Mouse (Mus musculus) ovary, postnatal 14 days (tissue): ENCODE results near the gene Gm45062.
"Not testable (repeated sequence)": the region's sequence is repeated elsewhere in the genome, so short reads cannot be mapped to it uniquely, and the experiment has no call there.

Source experiments
- DNase-seq: peaks from one replicate; pipeline ENCODE4 v3.0.0; 2022; ENCODE audit warnings: low spot score

Gm45062 gene

DNA sequence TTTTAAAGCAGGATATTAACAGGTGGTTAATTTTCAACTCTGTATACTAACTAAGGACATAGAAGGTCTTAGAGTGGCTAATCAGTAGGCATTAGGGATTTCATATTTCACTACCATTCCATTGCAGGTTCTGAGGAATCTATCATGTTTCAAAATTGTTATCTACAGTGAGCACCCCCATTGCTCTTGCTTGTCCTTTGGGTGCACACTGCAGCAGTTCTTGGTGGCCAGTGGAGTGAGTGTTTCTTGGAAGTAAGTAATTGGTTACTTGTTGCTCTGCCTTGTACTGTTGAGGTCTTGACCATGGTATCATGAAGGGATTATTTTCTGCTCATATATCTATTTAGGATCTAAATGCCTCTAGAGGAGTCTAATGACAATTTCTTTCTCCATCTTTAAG is 57.0 kb downstream of the Gm45062 start:
- no peak for DNase-seq

DNA sequence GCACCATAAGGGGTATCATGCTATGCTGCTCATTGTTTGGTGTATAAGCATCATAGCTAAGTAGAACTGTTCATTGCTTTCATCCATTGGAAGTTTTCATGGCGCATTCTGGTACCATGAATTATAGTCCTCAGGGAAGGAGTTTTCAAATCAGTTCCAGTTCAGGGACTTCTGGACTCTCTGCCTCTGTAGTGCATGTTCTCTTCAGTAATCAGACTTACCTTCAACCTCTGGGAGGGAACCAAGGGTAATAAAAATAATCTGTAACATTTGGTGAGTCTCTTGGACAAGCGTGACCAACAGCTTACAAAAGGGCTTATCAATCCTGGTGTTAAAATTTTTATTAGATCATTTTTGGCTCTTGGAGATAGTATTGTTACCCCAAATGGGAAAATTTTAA is 60.3 kb downstream of the Gm45062 start:
- DNase-seq = no peak

DNA sequence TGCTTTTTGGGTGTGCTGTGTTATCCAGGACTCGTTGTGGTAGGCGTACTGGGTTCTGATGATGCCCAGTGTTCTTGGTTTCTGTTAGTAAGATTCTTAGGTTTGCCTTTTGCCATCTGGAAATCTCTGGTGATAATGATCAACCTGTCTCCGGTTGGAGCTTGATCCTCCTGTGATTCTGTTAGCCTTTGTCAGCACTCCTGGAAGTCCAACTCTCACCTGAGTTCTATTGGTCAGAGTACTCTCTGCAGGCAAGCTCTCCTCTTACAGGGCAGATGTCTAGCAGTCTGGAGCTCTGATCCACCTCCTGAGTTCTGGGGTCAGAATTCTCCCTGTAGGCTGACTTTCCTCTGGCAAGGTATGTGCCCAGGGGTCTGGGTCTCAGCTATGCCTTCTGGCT is 72.2 kb downstream of the Gm45062 start:
- DNase-seq = not testable (repeated sequence)

DNA sequence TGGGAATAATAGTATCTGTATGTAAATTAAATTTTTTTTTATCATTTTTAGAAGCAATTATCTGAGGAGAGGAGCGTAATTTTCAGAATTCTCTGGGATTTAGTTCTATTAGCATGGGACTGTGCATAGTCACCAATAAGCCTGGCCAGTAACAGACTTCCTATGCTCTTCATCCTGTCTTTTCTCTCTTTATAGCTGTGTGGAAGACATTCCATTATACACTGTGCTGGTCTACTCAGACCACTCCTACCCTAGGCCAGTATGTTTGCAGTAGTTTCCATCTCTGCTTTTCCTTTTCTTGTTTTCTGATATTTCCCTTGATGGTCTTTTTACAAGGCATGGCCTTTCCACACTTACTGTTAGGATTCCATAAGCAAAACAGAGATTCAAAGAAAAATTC is 74.1 kb downstream of the Gm45062 start:
- no peak for DNase-seq

DNA sequence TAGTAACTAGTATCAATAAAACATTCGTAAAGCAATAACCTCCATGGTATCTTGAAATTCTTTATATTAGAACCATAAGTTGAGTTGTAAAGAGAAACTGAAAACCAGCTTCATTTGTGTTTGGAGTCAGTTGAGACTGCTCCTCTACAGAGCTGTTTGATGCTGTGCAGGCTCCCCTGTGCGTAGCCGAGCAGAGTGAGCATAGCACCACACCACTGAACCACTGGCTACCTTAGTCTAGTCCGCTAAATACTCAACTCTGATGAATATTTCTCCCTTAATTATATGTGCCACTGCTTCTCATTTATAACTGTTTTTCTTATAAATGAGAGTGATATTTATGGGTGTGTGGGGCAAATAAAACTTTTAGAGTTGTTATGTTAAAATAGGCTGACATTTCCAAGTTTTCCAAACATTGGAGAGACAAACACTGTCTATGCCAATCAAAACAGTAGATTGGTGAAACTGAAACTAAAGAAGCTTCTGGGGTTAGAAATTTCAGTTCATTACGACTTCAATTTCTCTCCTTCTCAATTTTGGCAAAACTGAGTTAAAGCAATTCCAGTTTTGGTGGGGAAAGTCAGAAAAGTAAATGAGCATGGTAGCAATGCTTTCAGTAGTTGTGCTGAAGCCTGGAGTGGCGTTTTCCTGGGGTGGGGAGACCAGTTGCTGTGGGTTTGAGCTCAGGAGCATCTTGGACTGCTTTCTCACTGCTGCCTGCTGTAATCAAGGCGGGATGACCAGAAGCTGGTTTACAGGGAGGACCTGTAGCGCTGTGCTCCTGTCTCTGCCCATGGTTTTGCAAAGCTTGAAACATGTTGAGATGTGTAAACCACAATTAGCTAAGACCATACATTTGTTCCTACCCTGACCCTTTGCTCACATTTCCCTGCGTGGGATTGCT is 77.5 kb downstream of the Gm45062 start:
- no peak for DNase-seq

DNA sequence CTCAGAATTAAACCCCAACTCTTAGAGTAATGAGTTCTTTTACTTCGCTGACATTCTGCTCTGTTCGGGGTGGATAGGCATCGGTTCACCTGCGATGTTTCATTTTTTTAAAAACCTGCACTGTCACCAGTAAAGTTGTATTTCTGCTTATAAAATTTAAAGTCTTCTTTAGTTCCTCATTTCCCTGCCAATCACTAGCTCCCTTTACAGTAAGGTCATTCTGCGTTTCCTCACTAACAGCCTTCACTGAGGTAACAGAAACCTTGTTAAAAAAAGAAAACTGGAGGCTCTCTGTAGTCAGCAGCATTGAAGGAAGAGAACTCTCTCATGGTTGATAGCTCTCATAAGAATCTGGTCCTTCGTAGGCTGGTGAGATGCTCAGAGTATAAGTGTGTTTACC is 80.2 kb downstream of the Gm45062 start:
- no peak for DNase-seq

DNA sequence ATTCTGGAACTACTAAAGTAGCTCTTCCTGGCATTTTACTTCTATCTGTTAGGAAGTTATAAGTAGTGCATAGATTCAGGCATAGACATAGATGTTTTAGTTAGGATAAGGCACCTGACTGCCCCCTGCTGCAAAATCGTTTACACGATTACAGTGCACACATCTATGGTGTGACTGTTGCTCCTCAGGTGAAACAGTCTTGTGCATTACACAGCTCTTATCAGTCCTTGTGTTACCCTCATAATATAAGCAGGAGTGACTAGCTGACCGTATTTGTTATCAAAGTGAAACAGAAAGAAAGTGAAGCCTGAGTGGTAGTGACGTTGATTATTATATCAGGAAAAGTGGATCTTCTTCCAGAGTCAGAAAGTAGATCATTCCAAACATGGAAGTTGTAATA is 84.0 kb downstream of the Gm45062 start:
- DNase-seq = no peak

DNA sequence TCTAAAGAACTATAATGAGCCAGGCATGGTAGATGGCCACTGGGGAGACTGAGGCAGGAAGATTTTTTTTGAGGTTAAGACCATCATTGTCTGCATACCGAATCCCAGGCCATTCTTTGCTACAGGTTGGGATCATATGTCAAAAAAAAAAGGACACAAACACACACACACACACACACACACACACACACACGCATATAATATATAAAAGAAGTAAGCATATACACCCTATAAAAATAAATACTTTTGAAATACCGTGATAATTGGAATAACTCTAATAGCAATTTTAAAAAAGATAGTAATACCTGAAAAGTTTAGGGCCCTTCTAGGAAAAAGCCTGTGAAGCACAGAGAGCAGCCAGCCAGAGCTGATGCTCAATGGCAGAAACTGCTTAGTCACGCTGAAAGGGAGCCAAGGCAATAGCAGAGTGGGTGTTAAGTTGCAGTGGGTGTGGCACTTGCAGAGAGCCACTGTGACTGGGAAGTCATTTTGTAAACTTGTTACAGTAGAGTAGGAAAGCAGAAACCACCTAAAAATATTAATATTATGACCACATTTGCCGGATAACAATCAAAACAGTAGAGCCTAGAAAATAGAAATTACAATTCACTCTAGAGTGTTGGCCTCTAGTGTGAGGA is 86.1 kb downstream of the Gm45062 start:
- DNase-seq = peak; percentile 15

DNA sequence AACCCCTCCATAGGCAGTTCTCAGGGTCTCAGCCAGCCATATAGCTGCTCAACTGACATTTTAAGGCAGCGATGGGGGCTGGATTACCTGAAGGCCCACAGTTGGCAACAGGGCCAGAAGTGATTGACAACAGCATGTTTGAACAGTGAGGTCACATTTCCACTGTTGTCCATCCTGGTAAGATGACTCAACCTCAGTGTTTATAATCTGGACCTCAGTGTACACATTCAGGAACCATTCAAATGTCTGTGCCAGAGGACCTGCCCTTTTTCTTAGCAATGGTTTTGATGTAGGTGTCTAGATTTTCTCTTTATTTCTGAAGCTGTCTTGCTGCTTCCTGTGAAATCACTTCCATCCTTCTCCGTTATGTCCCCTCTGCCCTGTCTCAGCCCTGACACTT is 87.9 kb downstream of the Gm45062 start:
- no peak for DNase-seq

DNA sequence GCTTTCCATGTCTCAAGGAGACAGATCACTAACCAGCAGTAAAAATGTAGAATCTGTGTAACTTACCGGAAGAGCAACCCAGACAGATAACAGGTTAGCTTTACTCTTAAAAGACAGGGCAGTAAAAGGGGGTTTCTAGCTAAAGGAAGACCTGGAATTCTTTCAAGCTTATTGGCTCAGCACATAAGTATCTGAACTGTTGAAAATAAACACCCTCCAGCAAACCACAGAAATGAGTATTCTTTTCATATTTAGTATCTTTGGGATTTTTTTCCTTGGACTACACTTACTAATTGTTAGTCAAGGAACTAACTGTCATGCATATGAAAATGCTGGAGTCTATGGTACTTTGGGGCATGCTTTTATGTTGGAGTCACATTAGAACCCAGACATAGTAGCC is 89.1 kb downstream of the Gm45062 start:
- DNase-seq = no peak

DNA sequence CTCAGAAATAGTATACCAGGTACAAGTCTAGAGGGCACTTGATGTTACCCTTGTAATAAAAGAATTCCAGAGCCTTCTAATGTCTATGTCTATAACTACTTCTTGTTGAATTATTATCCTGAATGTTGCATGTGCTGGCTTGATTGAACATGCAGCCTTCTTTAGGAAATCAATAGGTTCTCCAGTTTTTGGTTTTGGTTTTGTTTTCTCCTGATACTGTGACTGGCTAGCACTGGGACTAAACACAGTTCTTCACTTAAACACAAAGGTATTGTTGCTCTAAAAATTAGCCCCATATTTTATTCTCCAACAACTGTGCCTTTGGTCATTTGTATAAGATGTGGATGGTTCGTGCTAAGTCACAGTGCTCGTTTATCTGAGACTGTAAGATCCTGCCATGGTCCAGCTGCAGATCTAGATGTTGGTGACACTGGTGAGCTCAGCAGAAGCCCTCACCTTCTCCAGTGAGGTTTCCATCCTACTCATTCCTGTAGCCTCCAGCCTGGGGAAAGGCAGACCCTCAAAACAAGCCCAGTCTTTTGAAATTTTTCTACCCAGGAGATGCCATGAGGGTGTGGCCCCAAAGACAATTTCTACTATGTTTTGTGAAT is 89.9 kb downstream of the Gm45062 start:
- no peak for DNase-seq

DNA sequence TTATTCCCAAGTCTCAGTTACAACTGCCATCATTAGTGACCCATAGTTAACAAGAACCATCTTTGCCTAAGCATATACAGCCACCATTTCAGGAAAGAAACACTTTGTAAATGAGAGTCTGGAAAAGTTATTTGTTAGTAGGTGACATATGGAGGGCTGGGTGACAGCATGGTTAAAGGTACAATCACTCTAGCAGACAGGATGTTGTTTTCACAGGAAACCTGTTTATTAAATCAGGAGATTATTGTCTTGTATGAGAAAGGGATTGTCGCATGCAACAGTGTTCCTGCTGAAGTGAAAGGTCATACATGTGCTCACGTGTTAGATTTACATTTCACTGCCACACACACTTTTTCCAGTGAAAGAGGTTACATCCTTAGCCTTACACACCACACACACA is 92.3 kb downstream of the Gm45062 start:
- no peak for DNase-seq

DNA sequence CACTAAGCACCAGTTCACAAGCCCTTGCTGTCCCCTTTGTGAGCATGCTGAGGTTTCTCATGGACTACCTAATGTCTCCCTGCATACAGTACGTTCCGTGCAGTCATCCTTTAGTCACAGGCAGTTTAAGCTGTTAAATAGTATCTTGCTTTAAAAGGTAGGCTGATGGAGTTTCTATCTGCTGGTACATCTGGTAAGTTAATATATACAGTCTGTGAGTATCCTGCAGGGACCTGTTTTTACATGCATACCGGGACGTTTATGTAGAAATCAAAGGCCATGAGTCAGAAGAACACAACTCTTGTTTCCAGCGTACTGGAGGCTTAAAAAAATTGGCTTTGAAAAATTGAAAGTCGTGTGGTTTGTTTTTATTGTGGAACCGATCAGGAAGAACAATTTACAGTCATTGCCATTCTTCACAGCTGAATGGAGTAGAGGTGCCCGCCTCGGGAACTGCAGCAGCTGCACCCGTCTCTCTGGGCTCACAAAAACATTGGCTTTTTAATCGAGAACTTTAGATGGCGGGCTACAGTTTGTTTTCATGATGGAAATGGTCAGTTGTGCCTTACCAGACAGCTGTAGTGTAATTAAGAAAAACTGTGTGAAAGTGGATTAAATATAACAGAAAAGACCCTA is 93.4 kb downstream of the Gm45062 start:
- DNase-seq = no peak

DNA sequence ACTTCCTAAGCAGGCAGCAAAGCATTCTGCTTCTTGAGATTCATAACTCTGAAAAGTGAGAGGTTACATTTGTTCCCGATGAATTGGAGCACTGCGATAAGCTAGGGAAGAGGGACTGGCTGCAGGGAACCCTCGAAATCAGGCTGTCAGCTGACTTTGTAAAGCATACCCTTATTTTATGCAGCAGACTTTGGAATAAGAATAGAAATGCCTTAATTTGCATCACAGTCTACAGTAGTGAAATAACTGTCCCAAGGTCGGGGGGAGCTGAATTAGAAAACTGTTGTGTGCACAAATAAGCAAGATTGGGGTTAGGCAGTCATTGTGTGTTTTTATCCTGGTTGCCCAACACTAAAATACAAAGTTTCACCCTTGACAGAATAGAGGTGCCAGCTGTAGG is 94.2 kb downstream of the Gm45062 start:
- DNase-seq = no peak

DNA sequence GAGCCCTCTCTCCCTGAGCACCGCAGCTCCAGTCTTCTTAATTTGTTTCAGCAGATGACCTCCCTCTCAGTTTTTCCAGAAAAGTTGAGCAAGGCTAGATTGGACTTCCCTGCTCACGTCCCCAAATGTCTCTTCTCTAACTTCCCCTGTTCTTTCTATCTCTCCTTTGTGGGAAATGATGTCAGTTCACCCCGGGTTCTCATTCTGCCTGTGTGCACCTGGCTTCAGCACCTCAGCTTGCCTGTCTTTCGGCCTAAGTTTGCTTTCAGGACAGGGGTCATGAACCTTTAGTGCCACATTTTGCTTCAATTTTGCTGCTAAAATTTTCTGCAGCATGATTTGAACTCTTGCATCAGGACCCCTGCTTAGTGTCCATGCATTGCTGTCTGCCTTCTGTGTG is 95.6 kb downstream of the Gm45062 start:
- DNase-seq = no peak

DNA sequence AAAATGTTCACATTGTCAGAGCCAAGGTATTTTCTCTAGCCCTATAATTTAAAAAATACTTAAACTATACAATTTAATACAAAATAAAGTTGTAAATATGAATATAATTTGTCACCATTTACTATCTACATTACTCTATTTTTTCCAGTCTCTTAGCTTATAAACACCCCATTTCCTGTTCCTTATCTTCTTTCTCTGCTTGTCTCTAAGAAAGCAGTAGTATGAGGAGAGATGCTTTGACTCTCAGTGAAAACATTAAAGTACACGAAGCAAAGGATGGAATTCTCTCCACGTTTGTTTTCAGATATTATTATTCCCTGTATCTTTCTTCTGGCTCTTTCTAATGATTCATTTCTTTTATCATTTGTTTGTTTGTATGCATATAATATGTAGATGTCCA is 99.0 kb downstream of the Gm45062 start:
- DNase-seq = no peak

DNA sequence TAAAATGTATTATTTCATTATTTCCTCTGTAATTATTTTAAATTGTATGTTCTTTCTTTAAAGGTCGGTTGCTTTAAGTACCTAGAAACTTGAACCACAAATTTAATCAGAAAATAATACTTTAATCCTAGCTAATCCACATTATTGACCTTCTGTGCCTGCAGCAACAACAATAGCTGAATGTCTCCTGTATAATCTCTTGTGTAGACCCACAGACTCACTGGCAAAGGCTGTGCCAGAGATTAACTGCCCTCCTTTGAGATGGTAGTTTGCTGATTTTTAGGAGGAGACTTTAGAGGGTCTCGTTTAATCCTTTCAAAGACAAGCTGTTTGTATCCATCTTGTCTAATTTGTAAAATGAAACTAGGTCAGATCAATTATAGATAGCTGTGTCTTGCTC is 99.5 kb downstream of the Gm45062 start:
- DNase-seq = no peak

DNA sequence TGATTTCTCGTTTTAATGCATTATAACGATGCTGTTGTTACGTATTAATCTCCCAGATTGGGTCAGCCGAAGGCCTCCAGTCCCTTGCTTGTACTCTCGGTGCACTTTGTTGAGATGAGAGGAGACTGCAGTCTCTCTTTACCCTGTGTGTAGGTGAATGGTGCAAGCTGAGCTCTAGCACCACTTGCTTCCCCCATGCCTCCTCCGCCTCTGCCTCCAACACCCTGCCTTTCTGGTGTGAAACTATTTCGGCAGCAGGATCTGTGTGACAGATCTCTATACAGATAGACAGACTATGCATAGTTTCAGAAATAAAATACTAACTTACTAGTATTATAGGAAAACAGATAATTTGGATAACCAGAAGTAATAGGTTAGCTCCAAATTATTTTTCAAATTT is 101.6 kb downstream of the Gm45062 start:
- no peak for DNase-seq

DNA sequence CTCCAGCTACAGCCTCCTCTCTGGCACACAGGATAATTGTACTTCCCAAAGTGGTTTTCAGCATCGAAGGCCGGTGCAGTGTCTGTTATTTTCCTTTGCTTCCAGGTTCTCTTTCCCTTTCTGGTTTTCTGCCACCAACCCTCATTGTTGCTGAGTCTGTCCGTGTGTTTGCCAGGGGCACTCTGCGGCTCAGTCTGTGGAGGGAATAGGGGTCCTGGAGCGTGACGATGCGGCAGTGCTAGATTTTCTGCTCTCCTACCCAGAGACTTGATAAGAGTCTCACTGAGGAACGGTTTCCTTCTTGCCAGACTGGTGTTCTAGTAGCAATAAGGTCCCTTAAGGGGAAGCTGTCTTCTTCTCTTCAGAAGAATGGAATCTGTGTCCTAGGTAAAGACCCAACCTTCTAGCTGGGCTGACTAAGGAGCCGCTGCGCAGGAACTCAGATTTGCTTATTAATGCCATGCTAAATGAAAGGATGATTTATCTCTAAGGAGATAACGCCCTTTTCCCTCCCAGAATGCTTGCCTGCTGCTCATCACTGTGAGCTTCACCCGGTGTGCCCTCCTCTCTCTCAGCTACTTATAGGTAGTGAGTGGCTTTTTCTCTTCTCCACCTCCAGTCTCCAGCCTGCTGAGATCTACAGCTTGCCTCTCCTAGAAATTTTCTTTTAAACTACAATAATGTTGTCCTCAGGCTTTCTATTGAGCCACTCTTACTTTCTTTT is 104.9 kb downstream of the Gm45062 start:
- no peak for DNase-seq

DNA sequence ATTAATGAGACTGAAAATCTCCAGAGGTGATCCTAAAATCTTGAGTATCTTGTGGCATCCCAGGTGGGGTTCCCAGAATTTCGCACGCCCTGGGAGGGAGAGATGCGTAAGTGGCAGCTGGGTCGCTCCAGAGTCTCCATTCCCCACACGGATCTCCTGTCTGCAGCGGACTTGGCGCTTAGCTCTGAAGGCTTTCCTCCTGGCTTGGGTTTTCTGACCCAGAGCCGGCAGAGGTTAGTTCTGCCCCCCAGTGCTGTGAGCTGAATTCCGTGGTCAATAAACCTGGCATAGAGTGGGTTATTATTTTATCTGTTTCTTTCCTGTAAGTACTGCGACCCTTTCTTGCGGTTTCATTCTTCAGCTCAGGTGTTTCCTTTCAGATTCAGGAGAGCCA is 105.5 kb downstream of the Gm45062 start:
- DNase-seq = no peak

DNA sequence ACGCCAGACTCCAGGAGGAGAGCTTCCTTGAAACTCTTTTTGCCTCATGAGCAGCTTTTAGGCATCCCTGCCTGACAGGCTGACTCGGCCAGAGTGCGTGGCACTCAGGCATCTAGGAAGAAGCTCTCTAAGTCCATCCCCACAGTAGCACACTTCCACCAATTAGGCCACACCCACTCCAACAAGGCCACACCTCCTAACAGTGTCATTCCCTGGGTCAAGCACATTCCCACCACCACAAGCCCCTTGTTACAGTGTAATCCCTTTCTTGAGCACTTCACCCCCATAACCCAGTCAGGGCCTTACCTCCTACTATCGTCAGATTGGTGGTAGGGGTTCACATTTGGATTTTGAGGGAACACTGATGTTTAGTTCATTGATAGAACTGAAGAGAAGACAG is 108.4 kb downstream of the Gm45062 start:
- DNase-seq = no peak

DNA sequence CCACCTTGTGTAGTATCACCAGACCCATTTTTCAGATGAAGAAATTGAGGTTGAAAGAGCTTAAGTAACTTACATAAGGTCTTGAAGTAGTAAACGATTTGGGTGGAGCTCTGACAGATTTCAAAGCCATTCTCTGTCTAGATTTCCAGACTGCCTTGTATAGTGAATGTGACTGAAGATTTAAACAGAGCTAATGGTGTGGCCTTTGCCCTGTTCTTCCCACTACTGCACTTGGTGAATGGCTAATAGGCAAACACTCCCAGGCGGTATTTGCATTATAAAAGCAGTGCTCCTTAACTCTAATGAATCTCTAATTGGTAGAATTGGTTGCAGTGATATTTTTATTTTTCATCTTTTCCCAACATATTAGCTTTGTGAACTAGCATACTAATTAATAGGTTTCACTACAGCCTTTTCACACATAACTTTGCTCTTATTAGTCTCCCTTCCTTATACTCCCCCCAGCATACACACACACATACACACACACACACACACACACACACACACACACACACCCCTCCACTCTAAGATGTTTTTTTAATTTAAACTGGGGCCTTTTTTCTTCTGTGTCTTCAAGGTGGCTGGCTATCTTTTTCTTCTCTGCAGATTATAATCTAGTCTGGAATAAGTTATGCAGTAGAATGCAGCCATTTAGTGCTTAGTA is 109.1 kb downstream of the Gm45062 start:
- no peak for DNase-seq
